Mouse (Mus musculus) neural tube, embryonic 12.5 days (tissue): Measurements from ENCODE around the gene Smarca5. TPM values are rescaled to one million over a fixed set of nuclear protein-coding genes. Genes with fewer than 3 reads are reported as not detected.

Experiments used
- polyA plus RNA-seq: library from polyadenylated mRNA; unstranded; fragments of >200 nt; fragmentation: Nextera tagmentation; extraction: Ambion mirVana; gene quantifications from 2 replicates; pipeline ENCODE4 v1.2.1, GENCODE M21; 2016

Gene Smarca5
- polyA plus RNA-seq, 1 experiment from 2014 or later: 156 TPM

Other genes with a start within 250 kb of the Smarca5 start
- gene Gypa, start 245.7 kb downstream of the Smarca5 start, polyA plus RNA-seq: 4.5 and 4.6 TPM in 2 replicates
- gene Frem3, start 128.4 kb downstream of the Smarca5 start, polyA plus RNA-seq: 0.09 and 0.10 TPM in 2 replicates
- gene Gab1, start 141.0 kb upstream of the Smarca5 start, polyA plus RNA-seq: 15.8 and 17.6 TPM in 2 replicates